Mouse (Mus musculus): ENCODE measurements around the gene Myo16. TPM values are rescaled to one million over a fixed set of nuclear protein-coding genes. Genes with fewer than 3 reads are reported as not detected.

The Myo16 gene
- total RNA-seq, 2 experiments from 2014 or later = 15.7 to 18.7 TPM

DNA sequence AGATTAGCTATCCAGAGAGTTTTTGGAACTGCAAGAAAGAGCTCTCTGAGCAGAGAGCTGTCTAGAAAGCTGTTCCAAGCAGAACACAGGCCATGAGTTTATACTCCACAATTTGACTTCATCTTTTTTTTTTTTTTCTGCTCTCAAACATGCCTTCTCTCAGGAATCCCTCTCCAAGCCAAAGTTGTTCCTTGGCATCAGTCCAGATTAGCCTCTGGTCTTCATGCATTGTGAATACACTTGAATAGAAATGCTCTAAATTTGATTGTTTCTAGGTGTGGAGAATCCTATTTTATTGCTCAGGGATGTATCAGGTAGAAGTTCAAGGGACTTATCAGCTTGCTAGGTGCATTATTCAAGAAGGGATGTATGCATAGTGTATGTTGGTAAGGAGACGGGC, 151.0 kb downstream of the Myo16 start:
- no peak for DNase-seq

DNA sequence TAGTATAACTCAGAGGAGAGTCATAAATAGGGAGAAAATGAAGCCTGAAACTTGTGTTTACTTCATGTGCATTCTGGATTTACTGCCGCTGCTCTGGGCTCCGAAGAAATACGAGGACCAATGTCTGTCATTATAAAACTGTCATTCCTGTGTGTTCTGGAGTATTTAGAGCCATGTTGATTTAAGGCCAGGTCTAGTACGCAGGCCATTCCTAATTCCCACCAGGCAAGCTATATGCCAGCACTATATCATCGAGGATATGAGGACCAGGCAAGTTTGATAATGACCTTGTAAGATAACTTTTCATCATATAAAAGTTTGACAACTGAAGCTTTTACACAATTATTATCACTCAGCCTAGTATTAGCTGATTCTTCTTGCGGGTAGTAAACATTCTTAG, 153.6 kb downstream of the Myo16 start:
- DNase-seq = no peak

DNA sequence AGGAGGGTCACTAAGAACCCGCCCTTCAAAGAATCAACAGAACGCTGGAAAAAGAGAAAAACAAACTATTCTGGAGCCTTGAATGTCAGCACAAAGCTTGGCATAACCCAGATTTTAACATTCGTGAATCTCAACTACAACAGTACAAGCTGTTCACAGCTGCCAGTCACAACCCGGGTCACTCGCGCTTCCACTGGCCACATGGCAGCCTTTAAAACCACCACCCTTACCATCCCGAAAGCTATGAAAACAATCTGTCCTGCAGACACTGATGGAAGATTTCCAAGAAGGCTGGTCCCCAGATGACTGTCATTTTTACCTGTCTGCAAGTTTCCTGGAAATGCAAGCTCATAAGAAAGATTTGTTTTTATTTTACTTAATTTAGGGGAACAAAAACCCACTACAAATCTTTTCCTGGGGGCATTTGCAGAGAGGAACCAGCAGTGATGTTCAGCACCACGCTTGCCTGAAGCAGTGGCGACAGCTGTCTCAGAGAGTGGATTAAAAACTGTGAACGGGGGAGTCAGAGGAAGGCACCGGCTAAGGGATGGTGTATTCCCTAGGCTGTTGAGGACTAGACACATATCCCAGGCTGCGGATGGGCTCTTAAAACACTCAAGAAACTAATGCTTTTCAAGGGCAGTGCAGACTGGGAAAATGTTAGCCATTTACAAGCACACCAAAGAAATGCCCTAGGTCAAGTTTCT, 154.2 kb downstream of the Myo16 start:
- no peak for DNase-seq

DNA sequence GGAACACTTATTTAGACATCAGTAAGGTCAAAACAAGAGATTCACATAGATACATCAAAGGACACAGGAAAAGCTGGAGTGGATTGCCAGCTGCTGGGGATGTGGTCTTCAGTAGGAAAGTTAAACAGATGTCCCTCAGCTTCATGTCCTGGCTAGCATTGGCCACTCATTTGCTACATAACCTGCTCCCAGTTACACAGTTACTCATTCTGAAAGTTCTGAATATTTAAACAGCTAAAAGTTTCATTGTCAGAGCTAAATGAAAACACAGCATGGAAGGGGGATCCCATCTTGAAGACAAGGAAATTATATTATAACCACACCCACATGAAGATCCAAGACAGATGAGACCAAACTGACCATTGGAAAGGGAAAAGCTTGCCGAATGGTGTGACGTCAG, 156.8 kb downstream of the Myo16 start:
- DNase-seq = no peak

DNA sequence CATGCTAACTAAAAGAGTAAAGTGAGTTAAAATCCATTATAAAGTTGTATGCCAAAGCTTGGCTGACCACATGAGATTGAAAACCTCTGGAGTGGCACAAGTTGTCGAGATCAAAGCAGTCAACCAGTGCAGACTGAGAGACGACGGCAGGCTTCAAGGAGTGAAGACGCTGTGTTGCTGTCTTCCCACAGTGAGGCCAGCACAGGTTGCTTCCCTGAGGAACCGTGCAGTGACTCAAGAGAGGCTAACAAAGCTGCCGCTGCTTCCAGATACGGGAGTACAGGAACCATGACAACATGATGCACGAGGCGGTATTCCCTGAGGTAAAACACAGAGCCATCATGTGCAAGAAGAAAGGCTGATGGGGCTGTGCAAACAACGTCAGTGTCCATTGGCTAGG, 158.6 kb downstream of the Myo16 start:
- DNase-seq = no peak

DNA sequence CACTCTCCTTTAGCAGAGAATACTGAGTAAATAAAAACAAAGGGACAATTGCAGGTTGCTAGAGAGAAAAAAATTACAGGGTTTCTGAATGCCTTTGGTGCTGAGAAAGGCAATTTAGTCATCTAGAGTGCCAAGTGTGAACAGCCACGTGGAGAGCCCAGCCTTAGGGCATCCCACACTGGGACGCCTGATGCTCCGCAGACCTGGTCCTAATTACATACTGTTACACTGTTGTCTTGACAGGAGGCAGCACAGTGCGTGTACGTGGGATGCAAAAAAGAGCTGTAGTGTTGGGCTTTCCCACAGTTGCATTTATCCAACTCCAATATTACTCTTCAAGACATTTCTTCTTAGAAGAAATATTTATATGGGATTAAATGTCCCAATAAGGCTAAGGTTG, 162.5 kb downstream of the Myo16 start:
- DNase-seq = no peak

DNA sequence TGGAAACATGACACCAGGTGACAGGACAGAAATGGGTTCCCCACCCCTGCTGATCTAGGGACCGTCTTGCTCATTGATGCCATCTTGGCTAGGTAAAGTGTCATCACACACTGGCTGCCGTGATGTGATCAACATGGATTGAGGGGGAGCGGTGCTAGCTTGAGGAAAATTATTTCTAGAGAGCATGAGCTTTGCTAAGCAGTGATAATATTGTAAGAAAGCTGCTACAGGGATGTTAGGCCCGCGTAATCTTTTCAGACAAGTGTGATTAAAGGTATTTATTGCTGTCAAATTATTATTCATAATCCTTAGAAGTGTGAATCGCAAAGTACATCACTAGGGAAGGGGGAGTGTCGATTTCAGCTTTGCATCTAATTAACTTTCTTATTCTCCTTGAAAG, 164.4 kb downstream of the Myo16 start:
- DNase-seq = no peak

DNA sequence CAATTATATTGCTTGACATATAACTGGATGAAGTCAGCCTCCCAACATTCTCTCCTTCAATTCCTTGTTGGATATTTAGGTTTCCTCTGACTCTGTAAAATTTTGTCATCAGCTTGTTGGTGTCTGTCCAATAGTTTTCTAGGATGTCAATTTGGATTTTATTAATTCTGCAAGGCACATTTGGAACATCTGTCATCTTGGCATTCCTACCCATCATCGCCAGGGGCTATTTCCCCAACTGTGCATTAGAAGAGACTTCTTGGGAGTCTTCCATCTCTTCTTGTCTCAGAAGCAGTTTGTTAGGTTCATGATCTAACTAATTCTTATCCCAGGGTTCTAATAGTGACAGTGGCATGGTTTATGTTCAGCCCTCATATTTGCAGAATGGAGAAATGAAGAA, 196.7 kb downstream of the Myo16 start:
- no peak for DNase-seq

DNA sequence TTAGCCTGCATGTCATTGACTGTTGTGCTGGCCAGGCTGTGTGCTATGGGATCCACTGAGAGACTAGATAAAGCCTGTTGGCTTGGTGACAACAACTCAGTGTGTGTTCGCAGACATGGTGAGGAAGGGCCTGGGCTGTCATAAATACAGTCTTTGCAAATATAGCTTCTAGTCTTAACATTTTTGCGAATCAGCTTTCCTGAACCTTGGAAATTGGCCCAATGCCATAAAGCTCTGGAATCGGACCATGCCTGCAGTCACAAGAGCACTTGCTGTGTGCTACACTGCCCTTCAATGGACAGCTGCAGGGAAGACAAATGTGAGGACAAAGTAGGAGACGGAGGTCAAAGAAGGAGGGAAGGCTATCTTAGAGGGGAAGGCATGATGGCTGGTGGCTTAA, 205.0 kb downstream of the Myo16 start:
- DNase-seq = no peak

DNA sequence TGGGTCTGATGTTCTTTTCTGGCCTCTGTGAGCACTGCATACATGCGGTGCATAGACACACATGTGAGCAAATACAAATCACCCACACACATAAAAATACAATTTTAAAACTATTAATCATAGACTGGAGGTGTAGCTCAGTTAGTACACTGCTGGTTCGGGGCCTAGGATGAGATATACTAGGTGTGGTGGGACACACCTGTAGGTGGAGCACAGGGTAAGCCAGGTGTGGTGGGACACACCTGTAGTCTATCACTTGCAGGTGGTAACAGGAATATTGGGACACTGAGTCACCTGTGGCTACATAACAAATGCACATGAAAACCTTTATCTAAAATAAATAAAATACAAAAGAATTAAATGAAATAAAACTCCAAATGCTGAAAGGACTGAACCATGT, 209.2 kb downstream of the Myo16 start:
- no peak for DNase-seq

DNA sequence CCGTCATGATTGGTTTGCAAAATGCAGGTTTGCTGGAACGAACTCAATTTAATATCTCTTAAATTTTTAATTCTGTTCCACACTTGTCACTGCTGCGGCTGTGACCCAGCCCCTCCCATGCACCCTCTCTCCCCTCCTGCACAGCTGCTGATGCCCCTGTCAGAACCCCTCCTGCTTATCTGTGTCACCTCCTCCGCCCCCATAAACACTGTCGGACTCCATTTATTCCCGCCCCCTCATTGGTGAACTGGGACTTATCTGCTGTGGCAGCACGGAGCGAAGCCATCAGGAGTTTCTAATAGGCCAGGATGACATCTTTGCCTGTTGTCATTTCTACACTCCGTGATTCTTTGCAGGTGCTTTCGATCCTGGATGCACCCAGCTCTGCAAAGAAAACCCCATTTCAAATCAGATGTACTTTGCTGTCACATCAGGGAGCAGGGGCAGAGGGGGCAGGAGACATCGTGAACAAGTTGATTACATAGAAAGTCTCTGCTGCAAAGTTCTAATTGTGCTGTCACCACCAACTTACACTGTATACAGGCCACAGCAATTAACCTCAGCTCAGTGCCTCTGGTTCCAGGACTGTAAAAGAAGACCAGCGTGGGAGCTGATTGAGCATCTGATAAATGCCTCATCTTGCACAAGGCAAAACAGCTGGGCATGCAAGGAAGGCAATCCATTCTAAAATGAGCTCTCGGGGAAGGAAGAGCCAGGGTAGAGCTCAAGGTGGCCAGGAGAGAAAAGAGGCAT, 210.1 kb downstream of the Myo16 start:
- no peak for DNase-seq

DNA sequence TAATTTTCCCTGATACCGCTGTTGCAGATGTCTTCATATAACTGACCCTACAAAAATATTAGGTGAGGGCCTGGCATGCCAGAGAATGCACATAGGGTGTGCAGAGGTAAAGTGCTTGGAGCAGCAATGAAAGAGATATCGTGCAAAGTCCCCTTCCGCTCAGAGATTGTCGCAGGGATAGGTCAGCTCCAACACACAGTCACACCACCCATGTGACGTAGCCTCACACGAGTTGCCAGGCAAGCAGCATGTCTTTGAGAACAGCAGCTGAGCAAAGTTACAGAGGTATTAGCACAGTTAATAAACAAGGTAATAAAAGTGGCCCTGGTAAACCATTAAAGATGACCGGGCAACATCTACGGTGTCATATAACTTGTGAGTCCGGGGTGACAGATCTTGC, 212.4 kb downstream of the Myo16 start:
- no peak for DNase-seq

DNA sequence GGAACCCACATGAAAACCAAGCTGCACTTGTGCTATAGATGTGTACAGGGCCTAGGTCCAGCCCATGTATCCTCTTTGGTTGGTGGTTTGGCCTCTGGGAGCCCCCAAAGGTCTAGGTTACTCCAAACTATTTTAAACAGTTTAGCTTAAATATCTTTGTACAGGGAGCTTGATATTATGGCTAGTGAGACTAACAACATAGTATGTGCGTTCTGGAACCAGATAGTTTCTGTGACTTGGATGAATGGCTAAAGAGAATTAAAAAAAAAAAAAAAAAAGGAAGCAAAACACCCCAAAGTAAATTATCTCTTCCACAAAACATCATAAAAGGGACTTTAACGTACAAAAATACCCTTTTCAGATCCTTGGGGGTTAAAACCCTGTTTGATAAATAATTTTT, 218.9 kb downstream of the Myo16 start:
- DNase-seq = no peak

DNA sequence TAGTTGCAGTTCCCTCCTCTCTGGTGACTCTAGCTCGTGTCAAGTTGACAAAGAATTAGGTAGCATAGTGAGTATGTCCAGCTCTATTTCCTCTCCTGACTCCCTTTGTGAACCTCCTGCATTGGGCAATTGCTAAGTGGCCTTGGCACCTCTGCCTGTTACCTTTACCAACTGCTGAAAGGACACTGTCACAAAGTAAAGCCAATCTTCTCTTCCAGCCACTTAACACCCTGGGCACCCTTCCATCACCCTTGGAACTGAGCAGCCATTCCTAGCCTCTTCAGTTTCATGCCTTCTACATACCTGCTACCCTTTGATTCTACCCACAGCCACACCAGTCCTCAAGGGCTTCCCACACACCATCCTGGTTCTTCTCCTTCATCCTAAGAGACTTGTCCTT, 233.4 kb downstream of the Myo16 start:
- peak; percentile 48 for DNase-seq

DNA sequence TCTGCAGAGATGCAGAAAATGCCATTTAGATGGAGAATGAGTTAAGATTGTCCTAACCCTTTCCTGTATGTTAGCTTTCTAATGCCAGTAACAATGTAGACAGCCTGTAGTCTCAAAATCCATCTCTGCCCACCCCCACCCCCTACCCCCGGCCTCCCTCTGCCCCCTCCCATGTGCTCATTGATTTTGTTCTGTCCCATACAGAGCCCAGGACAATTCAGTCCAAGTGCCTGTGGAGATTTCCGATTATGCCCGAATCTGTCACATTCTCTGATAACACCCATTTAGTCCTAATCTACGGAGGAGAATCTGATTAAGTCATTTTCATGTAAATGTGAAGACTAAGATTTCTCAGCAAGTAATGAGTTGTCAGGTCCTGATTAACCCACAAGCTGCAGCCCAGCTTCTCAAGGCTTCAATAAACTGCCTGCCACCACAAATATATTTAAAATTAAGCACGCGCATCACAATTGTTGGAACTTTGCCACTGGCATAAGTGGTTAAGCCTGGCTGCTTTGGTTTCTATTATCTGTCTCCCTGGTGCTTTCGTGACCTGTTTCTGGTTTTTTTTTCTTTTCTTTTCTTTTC, 237.5 kb downstream of the Myo16 start:
- DNase-seq = no peak

DNA sequence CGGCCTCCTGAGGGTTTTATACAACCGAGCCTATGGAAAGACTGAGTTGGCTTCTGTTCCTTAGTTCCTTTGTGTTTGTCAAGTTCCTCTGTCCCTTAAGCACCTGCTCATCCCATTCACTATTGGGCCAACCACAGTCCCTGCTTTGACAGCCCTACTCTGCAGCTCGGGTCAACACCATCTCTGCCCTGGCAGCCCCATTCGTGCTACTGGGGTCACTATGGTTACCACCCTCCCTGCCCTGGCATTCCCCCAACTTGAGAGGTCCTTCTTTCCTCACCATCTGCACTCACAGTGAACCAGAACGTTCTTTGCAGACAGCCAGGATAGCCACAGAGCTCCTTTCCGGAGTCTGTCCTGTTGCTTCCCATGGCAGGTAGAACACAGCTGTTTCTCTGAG, 238.2 kb downstream of the Myo16 start:
- DNase-seq = no peak

DNA sequence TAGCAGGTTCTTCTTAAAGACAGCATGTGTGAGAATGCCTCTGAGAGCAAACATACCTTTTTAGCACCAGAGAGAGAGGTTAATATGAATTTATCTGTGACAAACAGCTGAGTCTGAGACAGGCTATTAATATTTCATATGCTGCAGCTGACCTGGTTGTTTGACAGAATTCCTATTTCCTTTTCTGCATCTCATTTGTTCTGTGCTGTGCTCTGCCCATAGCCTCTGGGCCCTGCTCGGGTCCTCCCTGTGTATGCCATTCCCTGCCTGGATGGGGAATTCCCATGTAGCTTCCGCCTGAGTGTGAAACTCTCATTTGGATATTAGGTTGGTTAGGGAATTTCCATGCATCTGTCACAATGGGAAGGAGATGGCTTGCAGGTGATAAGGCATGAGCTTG, 240.8 kb downstream of the Myo16 start:
- DNase-seq = no peak

DNA sequence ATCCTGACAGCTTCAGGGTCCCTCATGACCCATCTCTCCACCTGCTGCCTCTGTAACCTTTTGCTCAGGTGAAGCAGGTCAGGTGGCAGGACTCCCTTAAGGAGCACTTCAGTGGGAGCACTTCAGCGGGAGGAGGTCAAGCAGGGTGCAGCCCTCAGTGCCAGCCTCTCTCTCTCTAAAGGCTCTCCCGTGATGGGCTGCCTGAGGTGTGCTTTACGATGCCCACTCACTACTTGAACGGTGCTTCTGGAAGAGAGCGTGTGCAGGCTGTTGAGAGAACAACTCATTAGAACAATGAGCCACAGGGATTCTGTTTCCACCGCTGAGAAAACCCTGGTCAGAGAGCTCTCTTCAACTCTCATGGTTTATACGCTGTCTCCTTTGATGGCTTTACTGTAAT, 241.4 kb downstream of the Myo16 start:
- DNase-seq = no peak

DNA sequence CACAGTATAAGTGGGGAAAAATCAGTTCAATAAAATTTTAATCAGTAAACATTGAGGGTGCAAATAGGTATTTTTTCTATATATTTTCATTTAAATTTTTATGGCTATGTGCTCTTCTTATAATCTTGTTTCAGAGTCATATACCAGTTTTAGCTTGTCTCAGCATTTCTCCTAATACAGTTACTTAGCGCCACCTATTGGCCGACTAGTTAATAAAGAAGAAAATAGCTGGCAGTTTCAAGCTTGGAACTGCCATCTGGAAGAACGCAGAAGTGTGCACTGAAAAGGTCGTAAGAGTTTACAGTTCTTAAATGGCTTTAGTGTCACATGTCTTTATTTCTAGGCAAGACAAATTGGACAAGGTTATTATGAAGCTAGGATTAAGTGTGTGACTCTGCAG, 248.9 kb downstream of the Myo16 start:
- DNase-seq = peak; percentile 55

DNA sequence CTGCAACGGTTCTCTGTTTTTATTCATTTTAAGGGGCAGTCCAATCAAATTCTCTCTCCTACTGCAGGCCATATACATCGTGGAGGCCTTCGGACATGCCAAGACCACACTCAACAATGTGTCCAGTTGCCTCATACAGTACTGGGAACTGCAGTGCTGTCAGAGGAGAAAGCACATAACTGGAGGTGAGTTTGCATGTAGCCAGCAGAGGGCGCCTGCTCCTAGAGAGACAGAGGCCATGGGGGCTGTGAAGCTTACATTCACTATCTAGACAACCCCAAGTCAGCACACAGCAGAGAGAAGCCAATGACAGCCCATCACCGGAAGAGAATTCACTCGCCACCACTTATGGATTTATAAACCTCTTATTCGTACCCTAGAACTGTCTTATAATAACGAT, 251.8 kb downstream of the Myo16 start:
- DNase-seq = peak; percentile 60

DNA sequence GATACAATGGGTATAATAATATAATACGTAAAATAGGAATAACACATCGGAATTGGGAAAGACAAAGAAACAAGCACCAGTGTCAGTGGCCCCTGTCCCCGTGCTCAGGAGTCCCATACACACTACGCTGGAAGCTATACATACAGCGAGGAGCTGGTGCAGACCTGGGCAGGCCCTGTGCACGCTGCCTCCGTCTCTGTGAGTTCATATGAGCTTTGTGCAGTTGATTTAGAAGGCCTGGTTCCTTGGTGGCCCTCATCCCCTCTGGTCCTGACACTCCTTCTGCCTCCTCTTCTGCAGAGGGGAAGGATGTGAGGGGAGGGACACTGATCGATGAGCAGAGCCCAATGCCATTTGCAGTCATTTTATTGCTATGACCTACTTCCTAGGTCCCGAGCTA, 255.3 kb downstream of the Myo16 start:
- no peak for DNase-seq

DNA sequence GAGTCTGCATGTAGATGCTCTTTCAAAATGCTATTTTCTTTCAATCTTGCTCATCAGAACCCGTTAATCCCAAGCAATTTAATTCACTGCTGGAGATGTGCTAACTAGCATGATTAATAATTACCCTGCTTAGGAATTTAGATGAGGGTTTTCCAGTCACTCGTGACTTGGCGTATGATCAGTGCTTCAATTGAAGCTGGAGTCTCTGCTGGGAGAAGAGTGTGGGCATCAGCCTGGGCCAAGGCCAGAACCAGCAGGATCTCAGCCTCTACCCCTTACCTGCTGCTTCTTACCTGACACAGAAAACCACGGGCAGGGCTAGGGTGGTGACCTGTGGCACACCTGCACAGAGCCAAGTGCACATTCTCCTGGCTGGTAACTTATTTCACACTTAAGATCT, 257.8 kb downstream of the Myo16 start:
- no peak for DNase-seq

DNA sequence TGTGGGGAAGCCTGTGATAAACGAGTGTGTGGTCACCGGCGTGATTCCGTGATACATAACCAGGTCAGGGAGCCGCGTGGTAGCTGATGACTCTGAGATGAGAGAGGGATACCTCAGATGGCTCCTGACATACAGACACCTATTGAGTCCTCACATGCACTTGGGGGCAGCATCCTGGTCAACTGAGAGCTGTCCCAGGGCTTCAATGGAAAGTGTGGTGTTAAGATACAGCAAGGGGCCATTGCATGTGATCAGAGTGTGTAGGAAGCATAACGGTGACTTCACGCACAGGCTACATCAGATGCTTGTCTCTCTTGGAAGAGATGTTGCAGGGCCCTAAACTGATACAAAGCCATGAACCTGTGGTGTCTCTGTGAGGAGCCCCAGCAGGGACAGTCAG, 260.2 kb downstream of the Myo16 start:
- DNase-seq = no peak

DNA sequence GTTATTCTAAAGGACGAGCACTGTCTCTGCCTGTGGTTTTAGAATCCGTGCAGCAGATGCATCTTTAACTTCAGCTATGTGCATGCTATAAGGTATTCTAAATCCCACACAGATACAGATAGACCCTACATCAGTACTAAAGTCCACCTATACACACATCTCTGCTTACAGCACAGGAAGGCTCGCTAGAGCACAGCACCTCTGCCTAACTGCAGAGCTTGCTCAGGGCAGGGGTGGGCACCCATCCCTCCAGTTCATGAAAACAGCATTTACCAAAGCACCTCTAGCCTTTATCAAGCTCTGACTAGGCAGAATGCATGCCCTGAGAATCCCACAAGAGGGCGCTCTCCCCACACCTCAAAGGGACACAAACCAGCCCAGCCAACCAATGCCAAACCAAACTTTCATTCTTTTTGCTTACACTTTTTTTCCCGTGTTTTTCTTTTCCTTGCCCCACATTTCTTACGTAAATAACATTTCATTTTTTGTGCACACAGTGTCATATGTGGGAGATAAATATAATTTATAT, 261.0 kb downstream of the Myo16 start:
- DNase-seq = peak; percentile 85

All from heart, postnatal 4 days (tissue).